Mouse (Mus musculus) heart, embryonic 14.5 days (tissue): Measurements from ENCODE around the gene Gm48551. TPM values are rescaled to one million over a fixed set of nuclear protein-coding genes. Genes with fewer than 3 reads are reported as not detected.

ENCODE experiments used
- microRNA-seq: library from miRNA; unstranded; fragments of <30 nt; microRNA quantifications from one replicate; pipeline ENCODE4, GENCODE M21; 2016
- polyA plus RNA-seq: library from polyadenylated mRNA; unstranded; fragments of >200 nt; fragmentation: Nextera tagmentation; extraction: Ambion mirVana; gene quantifications from 2 replicates; pipeline ENCODE4 v1.2.1, GENCODE M21; 2014

The Gm48551 gene
- polyA plus RNA-seq, 1 experiment from 2014 or later = 1.7 TPM

Small RNAs within 50 kb of the gene (microRNA-seq; reads per million reads assigned to microRNA genes)
- 2.2 reads per million for gene Mir1191b
- not detected for gene Mir6913

Other genes with a start within 250 kb of the Gm48551 start
- gene Zbtb7a, start 249.2 kb upstream of the Gm48551 start, polyA plus RNA-seq = 16.8 and 18.8 TPM in 2 replicates
- 33.5 and 34.0 TPM in 2 replicates for gene Pias4, start 216.5 kb upstream of the Gm48551 start, polyA plus RNA-seq
- 331 and 337 TPM in 2 replicates for gene Eef2, start 207.8 kb upstream of the Gm48551 start, polyA plus RNA-seq
- 41.5 and 51.0 TPM in 2 replicates for gene Dapk3, start 201.5 kb upstream of the Gm48551 start, polyA plus RNA-seq
- gene 4930442H23Rik, start 200.6 kb upstream of the Gm48551 start, polyA plus RNA-seq = not detected in 2 replicates
- 7.4 and 8.3 TPM in 2 replicates for gene Nmrk2, start 182.4 kb upstream of the Gm48551 start, polyA plus RNA-seq
- gene Atcay, start 153.6 kb upstream of the Gm48551 start, polyA plus RNA-seq = 0.74 and 0.80 TPM in 2 replicates
- 5.0 and 7.3 TPM in 2 replicates for gene Zfr2, start 151.3 kb upstream of the Gm48551 start, polyA plus RNA-seq
- 0.91 and 1.3 TPM in 2 replicates for gene Matk, start 131.5 kb upstream of the Gm48551 start, polyA plus RNA-seq
- 274 and 298 TPM in 2 replicates for gene Mrpl54, start 117.5 kb upstream of the Gm48551 start, polyA plus RNA-seq
- 38.8 and 39.8 TPM in 2 replicates for gene Apba3, start 117.5 kb upstream of the Gm48551 start, polyA plus RNA-seq
- gene Tjp3, start 92.9 kb upstream of the Gm48551 start, polyA plus RNA-seq = 1.8 and 2.2 TPM in 2 replicates
- 31.4 and 33.7 TPM in 2 replicates for gene Pip5k1c, start 91.5 kb upstream of the Gm48551 start, polyA plus RNA-seq
- 16.6 and 16.9 TPM in 2 replicates for gene Cactin, start 63.4 kb upstream of the Gm48551 start, polyA plus RNA-seq
- gene Tbxa2r, start 55.7 kb upstream of the Gm48551 start, polyA plus RNA-seq = 9.5 and 11.3 TPM in 2 replicates
- 0.11 TPM in 1 of 2 replicates, not detected in the other for gene Gipc3, start 41.2 kb upstream of the Gm48551 start, polyA plus RNA-seq
- 94.2 and 97.0 TPM in 2 replicates for gene Hmg20b, start 34.0 kb upstream of the Gm48551 start, polyA plus RNA-seq
- gene Mfsd12, start 27.0 kb upstream of the Gm48551 start, polyA plus RNA-seq = 3.7 and 6.5 TPM in 2 replicates
- gene 4930404N11Rik, start 18.6 kb upstream of the Gm48551 start, polyA plus RNA-seq = 0.28 and 0.38 TPM in 2 replicates
- gene Fzr1, start 6.0 kb upstream of the Gm48551 start, polyA plus RNA-seq = 64.6 and 67.0 TPM in 2 replicates
- 52.6 and 53.5 TPM in 2 replicates for gene Dohh, start within 50 bp of the Gm48551 start, polyA plus RNA-seq
- 1.0 TPM in 2 replicates for gene Gm48552, start 4.5 kb downstream of the Gm48551 start, polyA plus RNA-seq
- 3.8 and 4.7 TPM in 2 replicates for gene Smim24, start 8.6 kb downstream of the Gm48551 start, polyA plus RNA-seq
- 45.0 and 47.0 TPM in 2 replicates for gene Nfic, start 71.2 kb downstream of the Gm48551 start, polyA plus RNA-seq
- 0.19 TPM in 1 of 2 replicates, not detected in the other for gene Celf5, start 98.2 kb downstream of the Gm48551 start, polyA plus RNA-seq
- gene Ncln, start 111.9 kb downstream of the Gm48551 start, polyA plus RNA-seq = 40.7 and 44.6 TPM in 2 replicates
- gene S1pr4, start 115.7 kb downstream of the Gm48551 start, polyA plus RNA-seq = 0.24 and 0.35 TPM in 2 replicates
- gene Gna15, start 139.8 kb downstream of the Gm48551 start, polyA plus RNA-seq = 0.74 and 0.89 TPM in 2 replicates
- gene Gna11, start 160.7 kb downstream of the Gm48551 start, polyA plus RNA-seq = 54.9 and 57.4 TPM in 2 replicates
- 367 and 598 TPM in 2 replicates for gene Aes, start 175.0 kb downstream of the Gm48551 start, polyA plus RNA-seq
- gene Tle2, start 190.1 kb downstream of the Gm48551 start, polyA plus RNA-seq = 21.6 and 21.8 TPM in 2 replicates
- 30.7 and 35.3 TPM in 2 replicates for gene Tle6, start 216.6 kb downstream of the Gm48551 start, polyA plus RNA-seq
- 0.35 and 0.84 TPM in 2 replicates for gene BC025920, start 221.8 kb downstream of the Gm48551 start, polyA plus RNA-seq
- gene Sirt6, start 243.3 kb downstream of the Gm48551 start, polyA plus RNA-seq = 22.5 and 23.9 TPM in 2 replicates
- gene Ankrd24, start 244.1 kb downstream of the Gm48551 start, polyA plus RNA-seq = 8.1 and 9.0 TPM in 2 replicates